Mouse (Mus musculus): ENCODE measurements around the gene Ttc1. TPM values are rescaled to one million over a fixed set of nuclear protein-coding genes. Genes with fewer than 3 reads are reported as not detected.

Ttc1 gene
- polyA plus RNA-seq, 1 experiment from 2014 or later = 89.7 TPM

- H3K4me3 ChIP-seq = peak overlapping the region; percentile 49
- H3K36me3 ChIP-seq (ENCODE audit: poor library complexity, severe bottlenecking) = no peaks in the 10 kb centered on the region
- H3K27me3 ChIP-seq = peaks cover 37% of the 10 kb centered on the region
- WGBS = 4% methylated on average over 37 of the region's 37 CpGs
- peak overlapping the region; percentile 79 for H3K4me2 ChIP-seq
- no peak overlapping the region for H3K27ac ChIP-seq
- peak; percentile 93 for ATAC-seq
- H3K9me3 ChIP-seq (replicated peaks) = no peaks in the 10 kb centered on the region
- peak overlapping the region; percentile 61 for H3K9ac ChIP-seq
- H3K4me1 ChIP-seq = 0 out of 2 replicates have a peak, but pooled peaks cover 3% of the 10 kb centered on the region
Measured at GRCm38 (mm10) chr11:43766922-43767648, 19.3 kb upstream of the Ttc1 start.

- Histone ChIP-seq H3K9me3 (replicated peaks) (no peaks in the 10 kb centered on the region), H3K4me3 (no peak overlapping the region), H3K27ac (no peak overlapping the region), H3K9ac (no peak overlapping the region), H3K27me3 (peaks cover 19% of the 10 kb centered on the region), H3K4me1 (no peaks in the 10 kb centered on the region), H3K4me2 (no peak overlapping the region), H3K36me3 (ENCODE audit: poor library complexity, severe bottlenecking) (no peaks in the 10 kb centered on the region)
- 78% methylated on average over 2 of the region's 2 CpGs for WGBS
- no peak for ATAC-seq
Measured at GRCm38 (mm10) chr11:43758436-43758835, 10.6 kb upstream of the Ttc1 start.

DNA sequence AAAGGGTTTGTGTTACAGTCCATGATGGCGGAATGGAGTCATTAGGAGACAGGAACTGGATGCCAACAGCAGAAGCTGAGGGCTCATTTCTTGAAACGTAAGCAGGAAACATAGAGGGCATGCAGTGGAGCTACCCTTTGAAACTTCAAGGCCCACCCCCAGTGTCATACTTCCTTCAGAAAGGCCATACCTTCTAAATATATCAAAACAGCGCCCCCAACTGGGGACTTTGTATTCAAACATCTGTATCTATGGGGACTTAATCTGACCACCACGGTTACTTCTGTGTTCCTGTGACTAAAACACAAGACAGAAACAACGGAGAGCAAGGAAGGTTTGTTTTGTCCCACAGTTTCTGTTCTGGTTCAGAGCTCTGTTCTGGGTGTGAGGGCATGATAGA is 7.6 kb upstream of the Ttc1 start:
- Histone ChIP-seq H3K27ac (no peak overlapping the region), H3K9ac (no peak overlapping the region), H3K4me3 (no peak overlapping the region), H3K4me2 (no peak overlapping the region), H3K4me1 (no peaks in the 10 kb centered on the region), H3K36me3 (ENCODE audit: poor library complexity, severe bottlenecking) (no peaks in the 10 kb centered on the region), H3K27me3 (peaks cover 20% of the 10 kb centered on the region; the same call in 1 of the 2 replicates), H3K9me3 (replicated peaks) (no peaks in the 10 kb centered on the region)
- no peak for ATAC-seq
- 60% methylated on average over 5 of the region's 5 CpGs for WGBS

GRCm38 (mm10) chr11:43754568-43754967 is 6.8 kb upstream of the Ttc1 start:
- H3K4me1 ChIP-seq = no peaks in the 10 kb centered on the region
- WGBS = 79% methylated on average over 1 of the region's 1 CpGs

GRCm38 (mm10) chr11:43751542-43751941 is 3.7 kb upstream of the Ttc1 start:
- H3K4me3 ChIP-seq = no peak overlapping the region
- no peak overlapping the region for H3K4me2 ChIP-seq
- ATAC-seq = no peak
- H3K9ac ChIP-seq = no peak overlapping the region
- peaks cover 15% of the 10 kb centered on the region; the same call in 1 of the 2 replicates for H3K27me3 ChIP-seq
- 64% methylated on average over 2 of the region's 2 CpGs for WGBS
- no peak overlapping the region for H3K27ac ChIP-seq
- no peaks in the 10 kb centered on the region for H3K36me3 ChIP-seq (ENCODE audit: poor library complexity, severe bottlenecking)
- H3K9me3 ChIP-seq (replicated peaks) = no peaks in the 10 kb centered on the region
- peaks cover 8% of the 10 kb centered on the region for H3K4me1 ChIP-seq

More at GRCm38 (mm10) chr11:43754568-43754967, 6.8 kb upstream of the Ttc1 start:
- ATAC-seq = no peak
- H3K27me3 ChIP-seq = peaks cover 20% of the 10 kb centered on the region; the same call in 1 of the 2 replicates
- no peaks in the 10 kb centered on the region for H3K9me3 ChIP-seq (replicated peaks)
- H3K9ac ChIP-seq = no peak overlapping the region
- no peak overlapping the region for H3K4me2 ChIP-seq
- no peak overlapping the region for H3K27ac ChIP-seq
- H3K4me3 ChIP-seq = no peak overlapping the region
- no peaks in the 10 kb centered on the region for H3K36me3 ChIP-seq (ENCODE audit: poor library complexity, severe bottlenecking)

- ATAC-seq = no peak
- Histone ChIP-seq H3K36me3 (ENCODE audit: poor library complexity, severe bottlenecking) (peaks cover 50% of the 10 kb centered on the region), H3K4me1 (no peaks in the 10 kb centered on the region), H3K9ac (no peak overlapping the region), H3K27me3 (no peaks in the 10 kb centered on the region), H3K4me2 (no peak overlapping the region), H3K9me3 (replicated peaks) (no peaks in the 10 kb centered on the region), H3K27ac (no peak overlapping the region), H3K4me3 (no peak overlapping the region)
- WGBS = 89% methylated on average over 7 of the region's 7 CpGs
Measured at GRCm38 (mm10) chr11:43728737-43729301, 19.0 kb downstream of the Ttc1 start.

DNA sequence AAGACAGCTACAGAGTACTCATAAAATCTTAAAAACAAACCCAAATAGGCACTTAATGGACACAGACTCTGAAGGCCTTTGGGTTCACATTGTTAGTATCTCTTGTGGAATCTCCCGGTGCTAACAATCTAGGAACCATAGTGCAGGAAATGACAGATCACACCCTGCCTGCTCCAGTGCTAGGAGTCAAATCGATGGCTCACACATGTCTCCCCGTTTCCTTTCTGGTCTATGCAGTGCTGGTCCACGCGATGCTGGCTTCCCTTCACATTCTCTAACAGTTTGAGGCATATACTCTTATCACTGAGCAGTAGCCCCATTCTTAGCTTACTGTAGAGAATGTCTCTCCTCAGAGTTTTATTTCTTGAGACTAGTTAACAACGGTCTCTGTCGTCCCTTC is 20.0 kb downstream of the Ttc1 start:
- H3K4me3 ChIP-seq = no peak overlapping the region
- no peaks in the 10 kb centered on the region for H3K27me3 ChIP-seq
- H3K4me2 ChIP-seq = no peak overlapping the region
- H3K9me3 ChIP-seq (replicated peaks) = no peaks in the 10 kb centered on the region
- H3K36me3 ChIP-seq (ENCODE audit: poor library complexity, severe bottlenecking) = peaks cover 47% of the 10 kb centered on the region
- no peaks in the 10 kb centered on the region for H3K4me1 ChIP-seq
- H3K9ac ChIP-seq = no peak overlapping the region
- no peak overlapping the region for H3K27ac ChIP-seq
- WGBS = 90% methylated on average over 7 of the region's 7 CpGs
- no peak for ATAC-seq

DNA sequence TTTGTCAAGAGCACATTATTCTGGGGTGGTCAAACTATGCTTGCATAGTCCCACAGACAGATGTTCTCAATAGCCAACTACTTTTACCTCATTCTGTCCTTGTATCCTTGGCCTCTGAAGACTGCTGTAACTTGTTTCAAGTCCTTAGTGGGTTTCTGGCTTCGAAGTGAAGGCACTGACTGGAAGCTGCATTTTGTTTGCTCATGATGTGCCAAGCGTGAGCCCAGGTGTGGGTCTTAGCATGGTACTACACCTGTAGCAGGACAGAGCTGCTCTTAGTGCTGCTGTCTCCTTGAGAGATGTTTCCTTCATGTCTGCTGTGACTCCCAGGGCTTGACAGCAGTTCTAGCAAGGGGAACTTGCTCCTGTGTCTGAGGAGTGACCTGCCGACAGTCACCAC is 24.4 kb downstream of the Ttc1 start:
- H3K9ac ChIP-seq = no peak overlapping the region
- no peaks in the 10 kb centered on the region for H3K27me3 ChIP-seq
- H3K4me3 ChIP-seq = no peak overlapping the region
- H3K36me3 ChIP-seq (ENCODE audit: poor library complexity, severe bottlenecking) = peaks cover 31% of the 10 kb centered on the region
- WGBS = 90% methylated on average over 3 of the region's 3 CpGs
- no peak for ATAC-seq
- no peaks in the 10 kb centered on the region for H3K9me3 ChIP-seq (replicated peaks)
- no peak overlapping the region for H3K27ac ChIP-seq
- no peaks in the 10 kb centered on the region for H3K4me1 ChIP-seq
- no peak overlapping the region for H3K4me2 ChIP-seq

GRCm38 (mm10) chr11:43712178-43712577 is 35.6 kb downstream of the Ttc1 start:
- Histone ChIP-seq H3K4me3 (no peak overlapping the region), H3K27ac (no peak overlapping the region), H3K9me3 (replicated peaks) (no peaks in the 10 kb centered on the region), H3K4me2 (no peak overlapping the region), H3K9ac (no peak overlapping the region), H3K4me1 (no peaks in the 10 kb centered on the region), H3K36me3 (ENCODE audit: poor library complexity, severe bottlenecking) (peaks cover 23% of the 10 kb centered on the region), H3K27me3 (no peaks in the 10 kb centered on the region)
- no peak for ATAC-seq
- 94% methylated on average over 4 of the region's 4 CpGs for WGBS

- no peak overlapping the region for H3K4me2 ChIP-seq
- H3K9ac ChIP-seq = no peak overlapping the region
- H3K9me3 ChIP-seq (replicated peaks) = no peaks in the 10 kb centered on the region
- no peak for ATAC-seq
- no peak overlapping the region for H3K4me3 ChIP-seq
- 95% methylated on average over 2 of the region's 2 CpGs for WGBS
- peaks cover 32% of the 10 kb centered on the region for H3K36me3 ChIP-seq (ENCODE audit: poor library complexity, severe bottlenecking)
- no peaks in the 10 kb centered on the region for H3K4me1 ChIP-seq
- H3K27ac ChIP-seq = no peak overlapping the region
- H3K27me3 ChIP-seq = no peaks in the 10 kb centered on the region
Measured at GRCm38 (mm10) chr11:43708409-43708808, 39.4 kb downstream of the Ttc1 start.

DNA sequence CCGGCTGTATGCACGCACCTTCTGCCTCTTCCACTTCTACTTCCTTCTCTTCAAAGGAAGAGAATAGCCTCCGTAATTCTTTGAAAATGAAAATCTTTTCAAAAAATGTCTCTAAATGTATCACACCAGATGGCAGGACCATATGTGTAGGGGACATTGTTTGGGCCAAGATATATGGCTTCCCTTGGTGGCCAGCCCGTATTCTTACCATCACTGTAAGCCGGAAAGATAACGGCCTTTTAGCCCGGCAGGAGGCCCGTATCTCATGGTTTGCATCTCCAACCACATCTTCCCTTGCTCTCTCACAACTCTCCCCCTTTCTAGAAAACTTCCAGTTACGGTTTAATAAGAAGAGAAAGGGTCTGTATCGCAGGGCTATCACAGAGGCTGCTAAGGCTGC is 42.1 kb downstream of the Ttc1 start:
- 92% methylated on average over 10 of the region's 10 CpGs for WGBS
- Histone ChIP-seq H3K4me2 (no peak overlapping the region), H3K9me3 (replicated peaks) (no peaks in the 10 kb centered on the region), H3K9ac (no peak overlapping the region), H3K27me3 (no peaks in the 10 kb centered on the region), H3K36me3 (ENCODE audit: poor library complexity, severe bottlenecking) (peaks cover 42% of the 10 kb centered on the region), H3K4me3 (no peak overlapping the region), H3K4me1 (no peaks in the 10 kb centered on the region), H3K27ac (no peak overlapping the region)
- no peak for ATAC-seq

DNA sequence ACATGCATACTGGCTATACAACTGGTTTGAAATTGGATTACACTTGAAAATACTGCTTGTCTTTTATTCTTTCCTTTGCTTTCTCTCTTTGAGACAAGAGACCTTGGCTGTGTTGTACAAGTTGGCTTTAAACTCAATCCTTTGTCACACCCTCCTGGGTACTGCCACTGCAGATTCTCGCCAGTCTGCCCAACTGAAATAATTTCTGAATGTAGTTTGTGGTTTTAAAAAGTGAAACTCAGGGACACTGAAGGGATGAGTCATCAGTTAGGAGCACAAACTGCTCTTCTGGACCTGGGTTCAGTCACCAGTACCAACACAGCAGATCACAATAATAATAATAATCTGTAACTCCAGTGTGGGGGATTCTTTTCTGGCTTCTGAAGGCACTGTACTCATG is 44.3 kb downstream of the Ttc1 start:
- no peaks in the 10 kb centered on the region for H3K4me1 ChIP-seq
- no peak overlapping the region for H3K9ac ChIP-seq
- H3K27me3 ChIP-seq = no peaks in the 10 kb centered on the region
- ATAC-seq = no peak
- H3K4me2 ChIP-seq = no peak overlapping the region
- 73% methylated on average over 1 of the region's 1 CpGs for WGBS
- H3K9me3 ChIP-seq (replicated peaks) = no peaks in the 10 kb centered on the region
- peaks cover 42% of the 10 kb centered on the region for H3K36me3 ChIP-seq (ENCODE audit: poor library complexity, severe bottlenecking)
- no peak overlapping the region for H3K4me3 ChIP-seq
- H3K27ac ChIP-seq = no peak overlapping the region

GRCm38 (mm10) chr11:43700291-43700690 is 47.5 kb downstream of the Ttc1 start:
- 95% methylated on average over 3 of the region's 3 CpGs for WGBS
- Histone ChIP-seq H3K4me3 (no peak overlapping the region), H3K4me2 (no peak overlapping the region), H3K9me3 (replicated peaks) (no peaks in the 10 kb centered on the region), H3K36me3 (ENCODE audit: poor library complexity, severe bottlenecking) (peaks cover 43% of the 10 kb centered on the region), H3K9ac (no peak overlapping the region), H3K4me1 (no peaks in the 10 kb centered on the region), H3K27ac (no peak overlapping the region), H3K27me3 (no peaks in the 10 kb centered on the region)
- ATAC-seq = no peak

All from forebrain, embryonic 13.5 days (tissue).